Mouse (Mus musculus): ENCODE measurements at regions not wholly inside any gene's neighbourhood (a gene's known extent, or its start where the extent isn't known, plus 50 kb on each side); places are given as distances from the start of the nearest gene placed in this dataset.

- no peak overlapping the region for H3K9ac ChIP-seq (replicated peaks; ENCODE audit: low read length)
- H3K4me2 ChIP-seq (ENCODE audit: low read depth, low read length): no peak overlapping the region
- no peaks in the 10 kb centered on the region for H3K9me3 ChIP-seq (replicated peaks; ENCODE audit: control insufficient read depth, low read length)
- ATAC-seq (replicated peaks; ENCODE audit: insufficient number of reproducible peaks, low FRiP score, low TSS enrichment, low read depth) (no peak), DNase-seq (ENCODE audit: low spot score) (no peak)
- 80% methylated on average over 2 of the region's 2 CpGs for WGBS
- H3K27ac ChIP-seq (replicated peaks; ENCODE audit: low read depth, low read length): no peak overlapping the region
- H3K36me3 ChIP-seq (replicated peaks; ENCODE audit: control insufficient read depth, insufficient read depth, low read depth, low read length): no peaks in the 10 kb centered on the region
- no peaks in the 10 kb centered on the region for H3K27me3 ChIP-seq (ENCODE audit: control insufficient read depth, insufficient read depth, low read length)
- no peak overlapping the region for H3K4me3 ChIP-seq (ENCODE audit: low read depth, low read length)
- no peaks in the 10 kb centered on the region for H3K4me1 ChIP-seq (ENCODE audit: control insufficient read depth, insufficient read depth, low read length)
Observed at GRCm38 (mm10) chr5:68705411-68706080, 635.9 kb downstream of the Kctd8 start.

- no peak overlapping the region for H3K4me3 ChIP-seq (ENCODE audit: low read depth, low read length)
- ATAC-seq (replicated peaks; ENCODE audit: insufficient number of reproducible peaks, low FRiP score, low TSS enrichment, low read depth): no peak
- H3K36me3 ChIP-seq (replicated peaks; ENCODE audit: control insufficient read depth, insufficient read depth, low read depth, low read length): no peaks in the 10 kb centered on the region
- no peaks in the 10 kb centered on the region for H3K4me1 ChIP-seq (ENCODE audit: control insufficient read depth, insufficient read depth, low read length)
- H3K27ac ChIP-seq (replicated peaks; ENCODE audit: low read depth, low read length): no peak overlapping the region
- H3K4me2 ChIP-seq (ENCODE audit: low read depth, low read length): no peak overlapping the region
- no peaks in the 10 kb centered on the region for H3K27me3 ChIP-seq (ENCODE audit: control insufficient read depth, insufficient read depth, low read length)
- 77% methylated on average over 4 of the region's 4 CpGs for WGBS
- no peak overlapping the region for H3K9ac ChIP-seq (replicated peaks; ENCODE audit: low read length)
- no peak for DNase-seq (ENCODE audit: low spot score)
- no peaks in the 10 kb centered on the region for H3K9me3 ChIP-seq (replicated peaks; ENCODE audit: control insufficient read depth, low read length)
Observed at GRCm38 (mm10) chr5:68726733-68727132, 614.7 kb downstream of the Kctd8 start.

- H3K9ac ChIP-seq (replicated peaks; ENCODE audit: low read length): no peak overlapping the region
- H3K27ac ChIP-seq (replicated peaks; ENCODE audit: low read depth, low read length): no peak overlapping the region
- WGBS: 31% methylated on average over 5 of the region's 5 CpGs
- ATAC-seq (replicated peaks; ENCODE audit: insufficient number of reproducible peaks, low FRiP score, low TSS enrichment, low read depth) (no peak), DNase-seq (ENCODE audit: low spot score) (peak; percentile 2)
- no peak overlapping the region for H3K4me3 ChIP-seq (ENCODE audit: low read depth, low read length)
- no peaks in the 10 kb centered on the region for H3K27me3 ChIP-seq (ENCODE audit: control insufficient read depth, insufficient read depth, low read length)
- H3K4me1 ChIP-seq (ENCODE audit: control insufficient read depth, insufficient read depth, low read length): no peaks in the 10 kb centered on the region
- no peaks in the 10 kb centered on the region for H3K36me3 ChIP-seq (replicated peaks; ENCODE audit: control insufficient read depth, insufficient read depth, low read depth, low read length)
- H3K9me3 ChIP-seq (replicated peaks; ENCODE audit: control insufficient read depth, low read length): no peaks in the 10 kb centered on the region
- H3K4me2 ChIP-seq (ENCODE audit: low read depth, low read length): no peak overlapping the region
Observed at GRCm38 (mm10) chr5:68735186-68735585, 606.3 kb downstream of the Kctd8 start.

- no peaks in the 10 kb centered on the region for H3K4me1 ChIP-seq (ENCODE audit: control insufficient read depth, insufficient read depth, low read length)
Observed at GRCm38 (mm10) chr5:68750499-68750898, 591.0 kb downstream of the Kctd8 start.

GRCm38 (mm10) chr5:68753025-68753424, 588.5 kb downstream of the Kctd8 start:
- no peaks in the 10 kb centered on the region for H3K4me1 ChIP-seq (ENCODE audit: control insufficient read depth, insufficient read depth, low read length)
- ATAC-seq (replicated peaks; ENCODE audit: insufficient number of reproducible peaks, low FRiP score, low TSS enrichment, low read depth) (no peak), DNase-seq (ENCODE audit: low spot score) (no peak)
- H3K4me3 ChIP-seq (ENCODE audit: low read depth, low read length): no peak overlapping the region
- H3K36me3 ChIP-seq (replicated peaks; ENCODE audit: control insufficient read depth, insufficient read depth, low read depth, low read length): no peaks in the 10 kb centered on the region
- H3K9ac ChIP-seq (replicated peaks; ENCODE audit: low read length): no peak overlapping the region
- H3K9me3 ChIP-seq (replicated peaks; ENCODE audit: control insufficient read depth, low read length): no peaks in the 10 kb centered on the region
- H3K27ac ChIP-seq (replicated peaks; ENCODE audit: low read depth, low read length): no peak overlapping the region
- H3K4me2 ChIP-seq (ENCODE audit: low read depth, low read length): no peak overlapping the region
- H3K27me3 ChIP-seq (ENCODE audit: control insufficient read depth, insufficient read depth, low read length): no peaks in the 10 kb centered on the region

More at GRCm38 (mm10) chr5:68750499-68750898, 591.0 kb downstream of the Kctd8 start:
- Histone ChIP-seq H3K9me3 (replicated peaks; ENCODE audit: control insufficient read depth, low read length) (no peaks in the 10 kb centered on the region), H3K27ac (replicated peaks; ENCODE audit: low read depth, low read length) (no peak overlapping the region), H3K4me3 (ENCODE audit: low read depth, low read length) (no peak overlapping the region), H3K9ac (replicated peaks; ENCODE audit: low read length) (no peak overlapping the region), H3K36me3 (replicated peaks; ENCODE audit: control insufficient read depth, insufficient read depth, low read depth, low read length) (no peaks in the 10 kb centered on the region), H3K27me3 (ENCODE audit: control insufficient read depth, insufficient read depth, low read length) (no peaks in the 10 kb centered on the region), H3K4me2 (ENCODE audit: low read depth, low read length) (no peak overlapping the region)
- DNase-seq (ENCODE audit: low spot score) (no peak), ATAC-seq (replicated peaks; ENCODE audit: insufficient number of reproducible peaks, low FRiP score, low TSS enrichment, low read depth) (no peak)
- WGBS: 96% methylated on average over 3 of the region's 3 CpGs

All from embryonic facial prominence, embryonic 11.5 days (tissue).